Mouse (Mus musculus): ENCODE measurements around the gene Col5a1. TPM values are rescaled to one million over a fixed set of nuclear protein-coding genes. Genes with fewer than 3 reads are reported as not detected.

The Col5a1 gene
- polyA plus RNA-seq, 1 experiment from 2014 or later = 25.6 TPM

- H3K36me3 ChIP-seq = peaks cover 36% of the 10 kb centered on the region
- WGBS = 95% methylated on average over 2 of the region's 2 CpGs
- H3K4me3 ChIP-seq = no peak overlapping the region
- no peaks in the 10 kb centered on the region for H3K27me3 ChIP-seq (ENCODE audit: insufficient read depth, poor library complexity, severe bottlenecking)
- no peak for DNase-seq (ENCODE audit: low spot score)
- no peak overlapping the region for H3K27ac ChIP-seq
- peaks cover 18% of the 10 kb centered on the region for H3K4me1 ChIP-seq (replicated peaks)
- no peaks in the 10 kb centered on the region for H3K9me3 ChIP-seq
Measured at GRCm38 (mm10) chr2:27961190-27961589, 75.0 kb downstream of the Col5a1 start.

DNA sequence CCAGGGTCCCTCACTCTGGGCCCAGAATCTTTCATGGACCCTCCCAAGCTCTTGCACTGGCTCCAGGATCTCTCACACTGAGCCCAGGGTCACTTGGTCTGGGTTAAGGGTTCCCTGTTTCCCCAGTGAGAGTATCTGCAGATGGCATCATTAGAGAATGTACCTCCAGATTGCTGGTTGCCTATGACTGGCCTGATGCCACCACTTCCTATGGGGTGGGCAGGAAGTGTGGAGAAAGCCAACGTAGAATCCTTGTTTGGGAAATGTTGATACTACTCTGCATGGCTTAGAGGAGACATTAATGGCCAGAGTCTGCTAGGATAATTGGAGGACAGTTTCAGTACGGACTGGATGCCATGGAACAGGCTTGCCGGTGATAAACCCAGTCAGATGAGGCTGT, 76.2 kb downstream of the Col5a1 start:
- Histone ChIP-seq H3K27ac (no peak overlapping the region), H3K27me3 (ENCODE audit: insufficient read depth, poor library complexity, severe bottlenecking) (no peaks in the 10 kb centered on the region), H3K36me3 (peaks cover 48% of the 10 kb centered on the region), H3K9me3 (no peaks in the 10 kb centered on the region), H3K4me1 (replicated peaks) (peaks cover 9% of the 10 kb centered on the region), H3K4me3 (no peak overlapping the region)
- DNase-seq (ENCODE audit: low spot score) = no peak
- WGBS = 87% methylated on average over 3 of the region's 3 CpGs

GRCm38 (mm10) chr2:27969158-27969557, 82.9 kb downstream of the Col5a1 start:
- WGBS = 25% methylated on average over 6 of the region's 6 CpGs
- DNase-seq (ENCODE audit: low spot score) = peak; percentile 47
- Histone ChIP-seq H3K27ac (no peak overlapping the region), H3K36me3 (peaks cover 35% of the 10 kb centered on the region), H3K4me1 (replicated peaks) (no peaks in the 10 kb centered on the region), H3K4me3 (no peak overlapping the region), H3K9me3 (no peaks in the 10 kb centered on the region), H3K27me3 (ENCODE audit: insufficient read depth, poor library complexity, severe bottlenecking) (no peaks in the 10 kb centered on the region)

DNA sequence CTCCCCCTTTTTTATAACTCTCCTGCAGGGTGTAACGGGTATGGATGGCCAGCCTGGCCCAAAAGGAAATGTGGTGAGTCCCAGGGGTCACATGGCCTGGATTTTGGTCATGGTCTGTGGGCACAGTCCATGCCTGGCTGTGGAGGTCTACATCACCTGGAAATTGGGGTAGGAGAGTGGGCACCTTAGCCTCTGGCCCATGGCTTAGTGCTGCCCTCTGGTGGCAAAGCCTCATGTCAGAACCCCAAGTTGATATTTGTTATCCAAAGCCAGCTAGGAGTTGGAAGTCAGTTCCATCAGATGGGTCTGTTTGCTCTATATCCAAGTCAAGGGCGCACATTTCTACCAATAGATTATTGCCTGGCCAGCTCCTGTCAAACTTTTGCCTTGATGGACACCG, 87.6 kb downstream of the Col5a1 start:
- Histone ChIP-seq H3K4me1 (replicated peaks) (no peaks in the 10 kb centered on the region), H3K27me3 (ENCODE audit: insufficient read depth, poor library complexity, severe bottlenecking) (no peaks in the 10 kb centered on the region), H3K9me3 (no peaks in the 10 kb centered on the region), H3K4me3 (no peak overlapping the region), H3K27ac (no peak overlapping the region), H3K36me3 (peaks cover 14% of the 10 kb centered on the region)
- peak; percentile 55 for DNase-seq (ENCODE audit: low spot score)
- 50% methylated on average over 3 of the region's 3 CpGs for WGBS

DNA sequence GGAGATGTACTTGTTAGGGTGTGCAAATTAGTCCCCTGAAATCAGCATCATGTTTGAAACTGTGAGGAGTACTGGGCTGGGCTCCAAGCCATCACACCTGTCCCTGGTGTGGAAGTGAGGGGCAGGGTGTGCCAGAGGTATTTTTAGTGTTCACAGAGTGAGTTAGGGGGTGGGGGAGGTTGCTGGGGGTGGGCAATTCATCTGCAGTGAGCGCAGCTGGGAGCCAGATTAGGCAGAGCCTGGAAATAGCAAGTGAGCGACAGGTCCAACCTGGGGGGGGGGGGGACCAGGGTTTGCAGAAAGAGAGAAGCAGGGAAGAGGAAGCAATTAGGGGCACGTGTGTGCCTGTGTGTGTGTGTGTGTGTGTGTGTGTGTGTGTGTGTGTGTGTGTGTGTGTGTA, 89.6 kb downstream of the Col5a1 start:
- 83% methylated on average over 3 of the region's 3 CpGs for WGBS
- Histone ChIP-seq H3K36me3 (peaks cover 14% of the 10 kb centered on the region), H3K9me3 (no peaks in the 10 kb centered on the region), H3K4me1 (replicated peaks) (no peaks in the 10 kb centered on the region), H3K27ac (no peak overlapping the region), H3K27me3 (ENCODE audit: insufficient read depth, poor library complexity, severe bottlenecking) (no peaks in the 10 kb centered on the region), H3K4me3 (no peak overlapping the region)
- no peak for DNase-seq (ENCODE audit: low spot score)

DNA sequence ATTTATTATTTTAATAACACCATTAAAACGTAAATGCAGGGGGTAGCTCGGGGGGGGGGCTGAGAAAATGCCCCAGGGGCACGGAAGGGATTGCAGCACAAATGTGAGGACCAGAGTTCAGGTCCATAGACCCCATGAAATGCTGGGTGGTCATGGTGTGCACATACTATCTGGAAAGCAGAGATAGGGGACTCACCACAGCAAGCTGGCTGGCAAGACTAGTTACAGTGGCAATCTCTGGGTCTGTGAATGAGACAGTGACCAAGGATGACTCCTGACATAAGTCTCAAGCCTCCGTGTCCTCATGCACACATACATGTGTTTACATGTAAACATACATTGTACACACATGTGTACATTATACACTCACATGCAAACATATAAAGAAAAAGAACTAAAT, 90.3 kb downstream of the Col5a1 start:
- WGBS = 73% methylated on average over 4 of the region's 4 CpGs
- Histone ChIP-seq H3K27ac (no peak overlapping the region), H3K27me3 (ENCODE audit: insufficient read depth, poor library complexity, severe bottlenecking) (no peaks in the 10 kb centered on the region), H3K4me1 (replicated peaks) (no peaks in the 10 kb centered on the region), H3K9me3 (no peaks in the 10 kb centered on the region), H3K36me3 (peaks cover 11% of the 10 kb centered on the region), H3K4me3 (no peak overlapping the region)
- DNase-seq (ENCODE audit: low spot score) = no peak

DNA sequence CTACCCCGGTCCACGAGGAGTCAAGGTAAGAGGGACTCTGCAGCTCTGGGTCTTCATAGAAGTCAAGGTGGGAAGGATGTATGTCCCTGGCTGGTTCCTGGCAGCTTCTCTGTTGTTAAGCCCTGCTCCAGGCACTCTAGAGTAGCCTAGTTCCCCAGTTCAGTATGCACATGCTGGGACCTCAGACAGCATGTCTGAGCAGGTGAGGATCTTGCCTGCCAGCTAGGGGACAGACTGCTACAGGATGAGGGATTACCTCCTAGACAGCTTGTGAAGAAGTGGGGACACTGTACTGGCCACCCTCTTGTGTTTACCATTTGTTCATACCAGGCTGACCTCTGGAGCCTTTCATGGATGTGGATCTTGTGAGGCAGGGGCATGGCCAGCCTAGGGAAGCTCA, 94.8 kb downstream of the Col5a1 start:
- H3K9me3 ChIP-seq = no peaks in the 10 kb centered on the region
- H3K27ac ChIP-seq = peak overlapping the region; percentile 19; the same call in 1 of the 2 replicates
- no peak for DNase-seq (ENCODE audit: low spot score)
- no peaks in the 10 kb centered on the region for H3K4me1 ChIP-seq (replicated peaks)
- peaks cover 11% of the 10 kb centered on the region; the same call in 1 of the 2 replicates for H3K36me3 ChIP-seq
- WGBS = 88% methylated on average over 2 of the region's 2 CpGs
- no peaks in the 10 kb centered on the region for H3K27me3 ChIP-seq (ENCODE audit: insufficient read depth, poor library complexity, severe bottlenecking)
- no peak overlapping the region for H3K4me3 ChIP-seq

DNA sequence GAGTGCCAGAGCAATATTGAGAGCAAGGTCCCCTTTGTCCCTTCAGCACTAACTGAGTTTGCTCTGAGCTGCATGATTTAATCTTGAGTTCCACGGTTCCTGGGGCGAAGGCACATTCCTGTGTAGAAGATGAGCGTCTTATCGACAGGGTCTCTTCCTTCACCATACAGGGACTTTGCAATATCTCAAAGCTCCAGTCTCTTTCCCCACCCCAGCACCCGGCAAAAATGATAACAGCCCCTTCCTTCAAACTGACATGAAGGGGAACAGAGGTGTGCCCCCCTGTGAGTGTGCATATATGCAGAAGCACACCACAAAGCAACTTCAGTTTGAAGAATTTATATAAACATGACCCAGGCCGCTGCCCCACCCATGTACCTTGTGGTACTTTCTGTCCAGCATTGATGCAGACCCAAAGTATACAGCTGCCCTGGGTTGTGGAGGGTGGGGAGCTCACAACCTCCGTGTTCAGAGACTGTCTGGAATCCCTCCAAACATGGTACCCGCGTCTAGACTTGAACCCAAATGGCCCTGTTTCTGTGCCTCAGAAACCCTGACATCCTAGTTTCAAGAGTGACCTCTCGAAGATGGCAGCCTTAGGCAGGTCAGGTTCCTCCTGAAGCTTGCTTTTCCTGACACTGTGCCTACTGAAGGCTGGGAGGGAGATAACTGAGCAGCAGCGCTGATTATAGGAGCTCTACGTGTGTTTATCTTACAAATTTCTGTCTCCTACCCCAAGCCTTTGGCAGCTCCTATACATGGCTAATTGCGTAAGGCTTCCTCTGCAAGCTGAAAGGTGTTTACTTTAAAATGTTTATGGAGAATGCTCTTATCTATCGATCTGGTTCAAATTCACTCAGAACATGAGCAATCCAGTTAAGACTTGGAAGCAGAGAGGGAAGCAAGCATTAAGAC, 95.7 kb downstream of the Col5a1 start:
- no peak for DNase-seq (ENCODE audit: low spot score)
- Histone ChIP-seq H3K36me3 (peaks cover 14% of the 10 kb centered on the region), H3K4me1 (replicated peaks) (no peaks in the 10 kb centered on the region), H3K4me3 (no peak overlapping the region), H3K9me3 (no peaks in the 10 kb centered on the region), H3K27me3 (ENCODE audit: insufficient read depth, poor library complexity, severe bottlenecking) (no peaks in the 10 kb centered on the region), H3K27ac (no peak overlapping the region)
- WGBS = 91% methylated on average over 14 of the region's 14 CpGs

- Histone ChIP-seq H3K4me1 (replicated peaks) (no peaks in the 10 kb centered on the region), H3K27ac (no peak overlapping the region), H3K4me3 (no peak overlapping the region), H3K36me3 (peaks cover 14% of the 10 kb centered on the region), H3K27me3 (ENCODE audit: insufficient read depth, poor library complexity, severe bottlenecking) (no peaks in the 10 kb centered on the region), H3K9me3 (no peaks in the 10 kb centered on the region)
- no peak for DNase-seq (ENCODE audit: low spot score)
Measured at GRCm38 (mm10) chr2:27983093-27983492, 96.9 kb downstream of the Col5a1 start.

DNA sequence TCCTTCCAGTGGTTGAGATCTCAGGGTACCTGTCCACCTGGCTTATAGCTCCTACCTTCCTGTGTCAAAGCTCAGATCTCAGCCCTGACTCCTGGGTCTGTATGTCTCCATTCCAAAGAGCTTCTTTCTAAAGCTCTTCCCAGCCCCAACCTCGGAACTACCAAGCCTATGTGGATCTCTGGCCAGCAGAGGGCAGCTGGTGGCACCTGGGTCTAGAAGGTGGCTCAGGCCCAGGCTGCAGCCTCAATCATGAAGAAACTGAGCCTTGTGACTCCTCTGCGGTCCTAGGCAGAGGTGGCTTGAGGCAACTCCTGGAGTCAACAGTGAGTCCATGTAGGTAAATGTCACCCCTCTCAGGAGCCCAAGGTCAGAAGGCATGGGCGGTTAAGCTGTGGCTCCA, 97.7 kb downstream of the Col5a1 start:
- WGBS = 62% methylated on average over 3 of the region's 3 CpGs
- no peaks in the 10 kb centered on the region for H3K4me1 ChIP-seq (replicated peaks)
- H3K9me3 ChIP-seq = no peaks in the 10 kb centered on the region
- H3K36me3 ChIP-seq = peaks cover 14% of the 10 kb centered on the region
- H3K4me3 ChIP-seq = no peak overlapping the region
- H3K27me3 ChIP-seq (ENCODE audit: insufficient read depth, poor library complexity, severe bottlenecking) = no peaks in the 10 kb centered on the region
- H3K27ac ChIP-seq = 0 out of 2 replicates have a peak overlapping the region, but pooled peaks have one; percentile 40
- peak; percentile 49 for DNase-seq (ENCODE audit: low spot score)

DNA sequence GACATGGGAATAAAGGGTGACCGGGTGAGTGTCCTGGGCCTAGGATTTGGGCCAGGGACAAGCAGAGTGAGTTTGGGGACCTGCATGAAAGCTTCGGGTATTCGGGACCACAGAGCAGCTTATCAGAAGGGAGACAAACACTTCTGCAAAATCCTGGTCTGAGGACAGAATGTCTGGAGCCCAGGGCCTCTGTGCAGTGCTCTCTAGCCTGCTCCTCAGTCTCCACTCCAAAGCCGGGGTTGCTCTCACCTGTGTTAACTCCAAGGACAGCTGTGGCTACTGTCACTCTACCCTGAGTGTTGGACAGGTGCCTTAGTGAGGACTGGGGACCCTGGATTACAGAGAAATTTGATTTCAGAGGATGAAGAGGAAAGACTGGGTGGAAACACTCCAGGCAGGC, 100.5 kb downstream of the Col5a1 start:
- H3K9me3 ChIP-seq = no peaks in the 10 kb centered on the region
- 91% methylated on average over 4 of the region's 4 CpGs for WGBS
- H3K27me3 ChIP-seq (ENCODE audit: insufficient read depth, poor library complexity, severe bottlenecking) = no peaks in the 10 kb centered on the region
- 0 out of 2 replicates have a peak, but pooled peaks cover 6% of the 10 kb centered on the region for H3K4me1 ChIP-seq (replicated peaks)
- no peak for DNase-seq (ENCODE audit: low spot score)
- no peak overlapping the region for H3K27ac ChIP-seq
- no peak overlapping the region for H3K4me3 ChIP-seq
- H3K36me3 ChIP-seq = peaks cover 20% of the 10 kb centered on the region

DNA sequence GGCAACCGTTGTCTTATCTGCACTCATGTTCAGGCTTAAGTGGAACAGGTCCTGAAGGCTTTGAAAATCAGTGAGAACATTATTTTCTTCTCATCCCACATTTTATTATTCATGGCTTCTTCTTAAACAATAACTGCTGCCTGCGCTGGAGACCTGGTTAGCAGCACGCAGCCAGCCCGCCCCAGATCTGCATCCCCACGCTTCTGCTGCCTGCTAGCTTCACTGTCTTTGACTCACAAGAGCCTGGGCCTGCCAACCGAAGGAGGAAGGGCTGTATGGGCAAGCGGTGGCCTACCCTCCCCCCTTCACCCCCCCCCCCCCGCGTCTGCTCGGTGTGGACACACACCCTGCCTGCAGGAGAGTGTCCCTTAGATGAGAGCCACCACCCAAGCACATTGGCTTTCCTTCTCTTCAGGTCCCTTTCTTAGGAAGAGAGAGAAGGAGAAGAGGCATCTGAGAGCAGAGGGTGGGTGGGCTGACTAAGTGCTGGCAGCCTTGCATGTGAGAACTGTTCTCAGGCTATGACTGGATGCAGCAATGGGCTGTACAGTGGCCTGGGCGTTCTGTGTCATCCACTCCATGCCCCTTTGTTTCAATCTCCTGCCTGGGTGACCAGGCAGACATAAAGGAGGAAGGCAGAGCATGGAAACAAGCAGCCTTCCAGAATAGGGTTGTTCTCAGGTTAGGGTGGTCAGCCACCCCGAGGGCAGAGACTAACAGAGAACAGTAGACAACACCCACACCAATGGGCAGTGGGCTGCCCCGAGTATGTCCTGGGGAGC, 104.4 kb downstream of the Col5a1 start:
- 0 out of 2 replicates have a peak overlapping the region, but pooled peaks have one; percentile 4 for H3K27ac ChIP-seq
- WGBS = 80% methylated on average over 13 of the region's 13 CpGs
- H3K36me3 ChIP-seq = peaks cover 24% of the 10 kb centered on the region

DNA sequence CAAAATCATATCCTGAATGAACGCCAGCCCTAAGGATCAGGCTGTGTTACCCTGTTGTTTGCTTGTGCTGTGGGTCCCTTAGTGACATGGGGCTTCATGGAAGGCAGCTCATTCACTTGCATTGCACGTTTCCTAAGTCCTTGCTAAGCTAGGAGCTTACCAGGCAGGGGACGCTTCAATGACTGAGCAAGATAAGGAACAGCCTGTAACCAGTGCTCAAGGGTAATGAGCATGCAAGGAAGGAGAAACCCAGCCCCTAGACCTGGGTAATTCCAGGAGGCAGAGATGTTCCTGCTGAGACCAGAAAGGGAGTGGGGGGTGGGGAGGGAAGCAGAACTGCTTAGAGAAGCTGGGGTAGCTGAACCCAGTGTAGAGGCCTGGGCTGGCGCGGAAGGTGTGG, 107.2 kb downstream of the Col5a1 start:
- no peaks in the 10 kb centered on the region for H3K9me3 ChIP-seq
- no peak overlapping the region for H3K27ac ChIP-seq
- H3K4me3 ChIP-seq = no peak overlapping the region
- peaks cover 23% of the 10 kb centered on the region for H3K4me1 ChIP-seq (replicated peaks)
- H3K27me3 ChIP-seq (ENCODE audit: insufficient read depth, poor library complexity, severe bottlenecking) = no peaks in the 10 kb centered on the region
- WGBS = 78% methylated on average over 5 of the region's 5 CpGs
- no peak for DNase-seq (ENCODE audit: low spot score)
- peaks cover 24% of the 10 kb centered on the region for H3K36me3 ChIP-seq

More for the DNA sequence above, 104.4 kb downstream of the Col5a1 start:
- no peak for DNase-seq (ENCODE audit: low spot score)
- Histone ChIP-seq H3K27me3 (ENCODE audit: insufficient read depth, poor library complexity, severe bottlenecking) (no peaks in the 10 kb centered on the region), H3K4me3 (no peak overlapping the region), H3K4me1 (replicated peaks) (peaks cover 15% of the 10 kb centered on the region), H3K9me3 (no peaks in the 10 kb centered on the region)
